Comparison of ENCODE assay signal across 12 mouse cellular contexts in genomic region chr4:137699264-137700211, GRCm38 (mm10). TPM values are rescaled to one million over a fixed set of nuclear protein-coding genes. Genes with fewer than 3 reads are reported as not detected.
DNase-seq lines count a peak whose midpoint lies in the region; ATAC-seq and TF ChIP-seq lines count a peak whose summit lies in the region.
"Had no signal": no experiment of that assay in that cellular context is flagged by ENCODE, and none has a peak within 500 bp of the region (broad histone marks: within the 10 kb centered on the region; RNA-seq: fewer than 3 reads in every experiment).

No protein-coding gene starts in this region.

- DNase-seq in adrenal gland, adult 2 months = peak; percentile 79
- DNase-seq in adrenal gland, adult 18-20 months (ENCODE audit: low spot score in 2 of 2) = no peak
- peak; percentile 62 for DNase-seq in kidney, adult 2 months
- peak; percentile 37 for DNase-seq in MN1 (ENCODE audit: low spot score)
- peak; percentile 58 to 67 for DNase-seq in kidney, postnatal 25 days
- DNase-seq in thymus, postnatal 14 days = no peak
- DNase-seq: thymus, adult 2 months had no signal

- H3K9ac ChIP-seq in kidney, embryonic 14.5 days (ENCODE audit: low read depth, low read length) = no peak overlapping the region
- H3K9ac ChIP-seq: limb, embryonic 13.5 days had no signal

- H3K4me2 ChIP-seq in kidney, embryonic 14.5 days (replicated peaks; ENCODE audit: low read depth, low read length) = no peak overlapping the region
- H3K4me2 ChIP-seq: limb, embryonic 13.5 days had no signal

- H3K27ac ChIP-seq in kidney, adult 2 months (ENCODE audit: insufficient read depth, low read depth, low read length) = peak overlapping the region; percentile 96; the same call in 1 of the 2 replicates
- no peak overlapping the region for H3K27ac ChIP-seq in kidney, embryonic 14.5 days (ENCODE audit: low read depth, low read length)
- H3K27ac ChIP-seq: heart, embryonic 10.5 days; limb, embryonic 13.5 days had no signal

- H3K4me3 ChIP-seq in kidney, adult 2 months (ENCODE audit: insufficient read depth, low read depth, low read length) = no peak overlapping the region
- no peak overlapping the region for H3K4me3 ChIP-seq in kidney, embryonic 14.5 days (ENCODE audit: low read length)
- H3K4me3 ChIP-seq: forebrain, embryonic 10.5 days; heart, embryonic 10.5 days; limb, embryonic 13.5 days had no signal

- no peaks in the 10 kb centered on the region for H3K27me3 ChIP-seq in kidney, adult 2 months (replicated peaks; ENCODE audit: control insufficient read depth, insufficient read depth, low read length)
- no peaks in the 10 kb centered on the region for H3K27me3 ChIP-seq in kidney, embryonic 14.5 days (ENCODE audit: control insufficient read depth, insufficient read depth, low read length)
- H3K27me3 ChIP-seq: limb, embryonic 13.5 days had no signal

- no peaks in the 10 kb centered on the region for H3K9me3 ChIP-seq in kidney, embryonic 14.5 days (ENCODE audit: control insufficient read depth, low read length)
- H3K9me3 ChIP-seq: forebrain, embryonic 10.5 days; heart, embryonic 10.5 days; limb, embryonic 13.5 days had no signal

- H3K36me3 ChIP-seq in kidney, adult 2 months (ENCODE audit: control insufficient read depth, insufficient read depth, low read length) = no peaks in the 10 kb centered on the region
- H3K36me3 ChIP-seq in kidney, embryonic 14.5 days (ENCODE audit: control insufficient read depth, insufficient read depth, low read length) = no peaks in the 10 kb centered on the region
- H3K36me3 ChIP-seq: forebrain, embryonic 10.5 days; heart, embryonic 10.5 days; limb, embryonic 13.5 days had no signal

- 60% methylated on average over 21 of the region's 21 CpGs for WGBS in kidney, adult 2 months
- 64% methylated on average over 21 of the region's 21 CpGs for WGBS in kidney, embryonic 14.5 days

- peaks cover 6% of the 10 kb centered on the region for H3K4me1 ChIP-seq in kidney, adult 2 months (ENCODE audit: control insufficient read depth, insufficient read depth, low read length)
- H3K4me1 ChIP-seq in kidney, embryonic 14.5 days (ENCODE audit: control insufficient read depth, insufficient read depth, low read length) = peaks cover 9% of the 10 kb centered on the region; the same call in 1 of the 2 replicates

- no peak for TF ChIP-seq POLR2A in kidney, adult 2 months (IDR thresholded peaks at IDR 0.05; ENCODE audit: low read depth, low read length)

- no peak for TF ChIP-seq CTCF in kidney, adult 2 months (conservative IDR thresholded peaks at IDR 0.05; ENCODE audit: insufficient read depth, insufficient read length, low read depth, low read length)

- no peak for ATAC-seq in kidney, embryonic 14.5 days (ENCODE audit: low FRiP score, low TSS enrichment)
- no peak for ATAC-seq in CD4-positive, CD25-positive, alpha-beta regulatory T cell, adult 4 months

RNA-seq across cellular contexts. Expression of gene Rap1gap, which starts 35.0 kb away (rescaled TPM):
- total RNA-seq in adrenal gland, adult 2 months (2021) = 100 to 1,000 TPM; 119 to 172 TPM
- polyA plus RNA-seq in adrenal gland, adult 2 months (2012; rRNA removed) = 489 and 541 TPM in 2 replicates
- total RNA-seq in adrenal gland, adult 18-20 months (2021) = 100 to 1,000 TPM in 1 of 2 experiments, 10 to 100 TPM in 1; 94.7 to 131 TPM
- polyA plus RNA-seq in kidney, adult 2 months (2012; rRNA removed) = 213 and 248 TPM in 2 replicates
- 6.6 and 10.3 TPM in 2 replicates for polyA plus RNA-seq in kidney, embryonic 14.5 days (2014; fragmentation: Nextera tagmentation; extraction: Ambion mirVana)
- 1 to 10 TPM in 1 of 2 experiments, not detected in 1; 1.4 TPM for polyA plus RNA-seq in CD4-positive, CD25-positive, alpha-beta regulatory T cell, adult 4 months (2017; shearing (Covaris generic))

Comparison
In these comparisons a context has a peak if more than half of its experiments do, and no peak if none do; other contexts are left out.
1. DNase-seq: peak in adrenal gland, adult 2 months (single experiment), kidney, adult 2 months (single experiment), MN1 (single experiment) and kidney, postnatal 25 days (2 of 2); none in adrenal gland, adult 18-20 months (0 of 2) and thymus, postnatal 14 days (single experiment).
2. RNA of gene Rap1gap, which starts 35.0 kb away (polyA plus RNA-seq): 489 to 541 TPM in adrenal gland, adult 2 months and 213 to 248 TPM in kidney, adult 2 months; 6.6 to 10.3 TPM in kidney, embryonic 14.5 days and 1.4 TPM in CD4-positive, CD25-positive, alpha-beta regulatory T cell, adult 4 months; every median in the first group is over 10 times any median in the second.